Mouse (Mus musculus) heart, embryonic 14.5 days (tissue): ENCODE measurements around the gene Tcte1. TPM values are rescaled to one million over a fixed set of nuclear protein-coding genes. Genes with fewer than 3 reads are reported as not detected.

ENCODE experiments used
- ATAC-seq: fragments of 200-750 bp; cut with Nextera tagmentation; 2 replicates; pipeline ENCODE4 v1.8.0; 2017; ENCODE audit warnings: low read depth, moderate TSS enrichment; ENCODE audit not compliant: insufficient number of reproducible peaks, insufficient read depth, low FRiP score
- H3K27ac ChIP-seq, 2 experiments: fragments of 200-500 bp in 1 of 2; fragments of 300-500 bp in 1 of 2; sonication (generic) in 1 of 2; replicated peaks in 1 of 2; 2 replicates each; pipeline ENCODE4 v1.5.1; 2012 to 2014; ENCODE audit warnings: low read depth in 2 of 2, low read length in 2 of 2, control low read depth in 1 of 2, mild to moderate bottlenecking in 1 of 2, mixed read lengths in 1 of 2; ENCODE audit not compliant: control insufficient read depth in 1 of 2, insufficient read depth in 1 of 2
- H3K27me3 ChIP-seq: fragments of 300-500 bp; sonication (generic); 2 replicates; pipeline ENCODE4 v1.6.1; 2014; ENCODE audit warnings: mild to moderate bottlenecking, low read length, control low read depth; ENCODE audit not compliant: control insufficient read depth, insufficient read depth
- H3K36me3 ChIP-seq: fragments of 300-500 bp; sonication (generic); 2 replicates; pipeline ENCODE4 v1.6.1; 2014; ENCODE audit warnings: mild to moderate bottlenecking, control low read depth, low read length, mixed read lengths; ENCODE audit not compliant: control insufficient read depth, insufficient read depth
- H3K4me1 ChIP-seq, 2 experiments: fragments of 200-500 bp in 1 of 2; fragments of 300-500 bp in 1 of 2; sonication (generic) in 1 of 2; 2 replicates each; pipeline ENCODE4 v1.6.1; 2012 to 2014; ENCODE audit warnings: low read length in 2 of 2, control low read depth in 1 of 2, mixed read lengths in 1 of 2; ENCODE audit not compliant: control insufficient read depth in 2 of 2, insufficient read depth in 2 of 2
- H3K4me2 ChIP-seq: fragments of 300-500 bp; sonication (generic); 2 replicates; pipeline ENCODE4 v1.6.1; 2014; ENCODE audit warnings: mild to moderate bottlenecking, low read length
- H3K4me3 ChIP-seq, 2 experiments: fragments of 200-500 bp in 1 of 2; fragments of 300-500 bp in 1 of 2; sonication (generic) in 1 of 2; 2 replicates each; pipeline ENCODE4 v1.5.1; 2012 to 2014; ENCODE audit warnings: low read length in 2 of 2, mild to moderate bottlenecking in 2 of 2, control low read depth in 1 of 2, low read depth in 1 of 2, moderate library complexity in 1 of 2; ENCODE audit not compliant: control insufficient read depth in 1 of 2, insufficient read depth in 1 of 2
- H3K9ac ChIP-seq: fragments of 300-500 bp; sonication (generic); 2 replicates; pipeline ENCODE4 v1.6.1; 2014; ENCODE audit warnings: mild to moderate bottlenecking, low read length
- H3K9me3 ChIP-seq: fragments of 300-500 bp; sonication (generic); 2 replicates; pipeline ENCODE4 v1.6.1; 2016; ENCODE audit warnings: low read length, control low read depth; ENCODE audit not compliant: control insufficient read depth
- WGBS: fragments of 180-500 bp; shearing (Covaris S2); extraction: QIAGEN DNeasy Blood & Tissue Kit; methylation state at CpG from one replicate; pipeline ENCODE4 v1.1.7; 2014; 5-methylcytosine and 5-hydroxymethylcytosine counted together
- polyA plus RNA-seq: library from polyadenylated mRNA; unstranded; fragments of >200 nt; fragmentation: Nextera tagmentation; extraction: Ambion mirVana; gene quantifications from 2 replicates; pipeline ENCODE4 v1.2.1, GENCODE M21; 2014

Tcte1 gene
- polyA plus RNA-seq, 1 experiment from 2014 or later: 0.28 TPM

GRCm38 (mm10) chr17:45575123-45575897 lies 52.1 kb downstream of the Tcte1 start:
- WGBS: 90% methylated on average over 8 of the region's 8 CpGs
- H3K9ac ChIP-seq: peak overlapping the region; percentile 100
- H3K4me3 ChIP-seq: no peak overlapping the region
- peaks cover 19% of the 10 kb centered on the region for H3K36me3 ChIP-seq
- no peaks in the 10 kb centered on the region for H3K27me3 ChIP-seq
- peak overlapping the region; percentile 92 for H3K4me2 ChIP-seq
- H3K9me3 ChIP-seq: no peaks in the 10 kb centered on the region
- peaks cover 13 to 32% of the 10 kb centered on the region in 2 experiments for H3K4me1 ChIP-seq
- peak overlapping the region in 1 of 2 experiments; percentile 99; a peak in 1 of 4 replicates for H3K27ac ChIP-seq
- no peak for ATAC-seq

GRCm38 (mm10) chr17:45578242-45578641 lies 55.0 kb downstream of the Tcte1 start:
- Histone ChIP-seq H3K27me3 (no peaks in the 10 kb centered on the region), H3K36me3 (no peaks in the 10 kb centered on the region), H3K9ac (peak overlapping the region; percentile 54), H3K4me3 (no peak overlapping the region), H3K4me1 (peaks cover 16 to 36% of the 10 kb centered on the region in 2 experiments), H3K27ac (peak overlapping the region; percentile 86 to 88), H3K9me3 (no peaks in the 10 kb centered on the region), H3K4me2 (peak overlapping the region; percentile 27)
- no peak for ATAC-seq
- 28% methylated on average over 5 of the region's 5 CpGs for WGBS

GRCm38 (mm10) chr17:45578843-45579242 lies 55.6 kb downstream of the Tcte1 start:
- Histone ChIP-seq H3K27ac (peak overlapping the region; percentile 86 to 88), H3K4me2 (no peak overlapping the region), H3K9me3 (no peaks in the 10 kb centered on the region), H3K9ac (peak overlapping the region; percentile 54), H3K27me3 (no peaks in the 10 kb centered on the region), H3K36me3 (no peaks in the 10 kb centered on the region), H3K4me1 (peaks cover 16 to 39% of the 10 kb centered on the region in 2 experiments), H3K4me3 (no peak overlapping the region)
- WGBS: 74% methylated on average over 7 of the region's 7 CpGs
- ATAC-seq: no peak

- H3K27ac ChIP-seq: no peak overlapping the region
- no peaks in the 10 kb centered on the region for H3K9me3 ChIP-seq
- no peak for ATAC-seq
- no peaks in the 10 kb centered on the region for H3K36me3 ChIP-seq
- H3K27me3 ChIP-seq: no peaks in the 10 kb centered on the region
- 92% methylated on average over 4 of the region's 4 CpGs for WGBS
- H3K4me1 ChIP-seq: peaks cover 16 to 43% of the 10 kb centered on the region in 2 experiments
- no peak overlapping the region for H3K4me3 ChIP-seq
- H3K4me2 ChIP-seq: no peak overlapping the region
- no peak overlapping the region for H3K9ac ChIP-seq
Measured at GRCm38 (mm10) chr17:45579554-45579953, 56.3 kb downstream of the Tcte1 start.

- peak overlapping the region; percentile 54 to 65 for H3K27ac ChIP-seq
- no peaks in the 10 kb centered on the region; the same call in 1 of the 2 replicates for H3K36me3 ChIP-seq
- H3K4me1 ChIP-seq: peaks cover 27 to 46% of the 10 kb centered on the region in 2 experiments
- 35% methylated on average over 12 of the region's 12 CpGs for WGBS
- no peak overlapping the region for H3K4me3 ChIP-seq
- no peak overlapping the region for H3K4me2 ChIP-seq
- H3K9ac ChIP-seq: no peak overlapping the region
- no peak for ATAC-seq
- no peaks in the 10 kb centered on the region for H3K9me3 ChIP-seq
- no peaks in the 10 kb centered on the region for H3K27me3 ChIP-seq
Measured at GRCm38 (mm10) chr17:45580958-45581477, 57.8 kb downstream of the Tcte1 start.

- H3K27me3 ChIP-seq: no peaks in the 10 kb centered on the region
Measured at GRCm38 (mm10) chr17:45581567-45581983, 58.3 kb downstream of the Tcte1 start.

GRCm38 (mm10) chr17:45582188-45582587 lies 59.0 kb downstream of the Tcte1 start:
- H3K27ac ChIP-seq: no peak overlapping the region

More at GRCm38 (mm10) chr17:45581567-45581983, 58.3 kb downstream of the Tcte1 start:
- H3K4me2 ChIP-seq: no peak overlapping the region
- WGBS: 7% methylated on average over 2 of the region's 2 CpGs
- no peak overlapping the region for H3K9ac ChIP-seq
- peaks cover 29 to 49% of the 10 kb centered on the region in 2 experiments for H3K4me1 ChIP-seq
- ATAC-seq: no peak
- peak overlapping the region; percentile 30 to 65; a peak in 3 of 4 replicates for H3K27ac ChIP-seq
- H3K36me3 ChIP-seq: peaks cover 5% of the 10 kb centered on the region
- no peak overlapping the region for H3K4me3 ChIP-seq
- no peaks in the 10 kb centered on the region for H3K9me3 ChIP-seq

More at GRCm38 (mm10) chr17:45582188-45582587, 59.0 kb downstream of the Tcte1 start:
- Histone ChIP-seq H3K4me2 (no peak overlapping the region), H3K4me3 (no peak overlapping the region), H3K27me3 (no peaks in the 10 kb centered on the region), H3K9me3 (no peaks in the 10 kb centered on the region), H3K4me1 (peaks cover 29 to 49% of the 10 kb centered on the region in 2 experiments), H3K9ac (no peak overlapping the region), H3K36me3 (peaks cover 11% of the 10 kb centered on the region)
- 70% methylated on average over 6 of the region's 6 CpGs for WGBS
- no peak for ATAC-seq
